Mouse (Mus musculus) MEL (cell line): ENCODE measurements at regions not wholly inside any gene's neighbourhood (a gene's known extent, or its start where the extent isn't known, plus 50 kb on each side); places are given as distances from the start of the nearest gene placed in this dataset.

Source experiments
- DNase-seq: peaks from one replicate; pipeline ENCODE4 v3.0.0; 2011; ENCODE audit warnings: low read depth, low spot score
- H3K27ac ChIP-seq: 2 replicates; pipeline ENCODE4 v1.5.1; 2012; ENCODE audit warnings: low read depth, mild to moderate bottlenecking, control low read depth, low read length, moderate library complexity; ENCODE audit not compliant: control insufficient read depth
- H3K27me3 ChIP-seq, 2 experiments: fragments of 150-350 bp in 1 of 2; sonication (generic) in 1 of 2; 2 replicates each; pipeline ENCODE4 v1.6.1; 2012; ENCODE audit warnings: low read length in 2 of 2, mild to moderate bottlenecking in 2 of 2, improper control_type of control experiment in 1 of 2, moderate library complexity in 1 of 2; ENCODE audit not compliant: insufficient read depth in 2 of 2, control insufficient read depth in 1 of 2
- H3K36me3 ChIP-seq, 2 experiments: 2 replicates each; pipeline ENCODE4 v1.6.1; 2012 to 2014; ENCODE audit warnings: low read length in 2 of 2, improper control_type of control experiment in 1 of 2, inconsistent platforms in 1 of 2, mild to moderate bottlenecking in 1 of 2; ENCODE audit not compliant: insufficient read depth in 2 of 2, control insufficient read depth in 1 of 2
- H3K4me1 ChIP-seq, 2 experiments: fragments of 150-350 bp in 1 of 2; sonication (generic) in 1 of 2; 2 replicates each; pipeline ENCODE4 v1.6.1; 2012; ENCODE audit warnings: low read length in 2 of 2, improper control_type of control experiment in 1 of 2, mild to moderate bottlenecking in 1 of 2; ENCODE audit not compliant: insufficient read depth in 2 of 2, control insufficient read depth in 1 of 2
- H3K4me3 ChIP-seq, 2 experiments: fragments of 150-350 bp in 1 of 2; sonication (generic) in 1 of 2; 2 replicates each; pipeline ENCODE4 v1.5.1; 2012; ENCODE audit warnings: low read depth in 2 of 2, low read length in 2 of 2, mild to moderate bottlenecking in 2 of 2, moderate library complexity in 2 of 2, control low read depth in 1 of 2, improper control_type of control experiment in 1 of 2; ENCODE audit not compliant: control insufficient read depth in 1 of 2, insufficient read depth in 1 of 2
- H3K79me2 ChIP-seq: 2 replicates; pipeline ENCODE4 v1.6.1; 2012; ENCODE audit warnings: mild to moderate bottlenecking, low read length, moderate library complexity; ENCODE audit not compliant: control insufficient read depth, poor library complexity, insufficient read depth
- H3K9ac ChIP-seq: 2 replicates; pipeline ENCODE4 v1.6.1; 2012; ENCODE audit warnings: low read depth, mild to moderate bottlenecking, control low read depth, low read length, moderate library complexity; ENCODE audit not compliant: control insufficient read depth, poor library complexity, severe bottlenecking
- H3K9me3 ChIP-seq: fragments of 150-350 bp; sonication (generic); replicated peaks from 2 replicates; pipeline ENCODE4 v1.6.1; 2012; ENCODE audit warnings: mild to moderate bottlenecking, low read length, improper control_type of control experiment, moderate library complexity; ENCODE audit not compliant: insufficient read depth
- BHLHE40 ChIP-seq: IDR thresholded peaks from 2 replicates; pipeline ENCODE4 v1.6.1; 2012; ENCODE audit warnings: low read depth, mild to moderate bottlenecking, inconsistent platforms, low read length, improper control_type of control experiment, borderline replicate concordance
- CHD1 ChIP-seq: IDR thresholded peaks from 2 replicates; pipeline ENCODE4 v1.6.1; 2012; ENCODE audit warnings: low read depth, mild to moderate bottlenecking, inconsistent platforms, low read length, improper control_type of control experiment
- CTCF ChIP-seq, 3 experiments: IDR thresholded peaks in 2 of 3; conservative IDR thresholded peaks in 1 of 3; 2 replicates each; pipeline ENCODE4 v1.5.1; 2011 to 2012; ENCODE audit warnings: low read length in 3 of 3, low read depth in 2 of 3, mild to moderate bottlenecking in 2 of 3, improper control_type of control experiment in 1 of 3, inconsistent platforms in 1 of 3, mixed read lengths in 1 of 3, moderate library complexity in 1 of 3; ENCODE audit not compliant: control insufficient read depth in 1 of 3, insufficient read depth in 1 of 3, poor library complexity in 1 of 3, severe bottlenecking in 1 of 3
- E2F4 ChIP-seq: IDR thresholded peaks from 2 replicates; pipeline ENCODE4 v1.6.1; 2011; ENCODE audit warnings: low read depth, low read length, improper control_type of control experiment, borderline replicate concordance
- ETS1 ChIP-seq: IDR thresholded peaks from 2 replicates; pipeline ENCODE4 v1.6.1; 2012; ENCODE audit warnings: low read depth, mild to moderate bottlenecking, inconsistent platforms, low read length, improper control_type of control experiment, moderate library complexity
- HCFC1 ChIP-seq: IDR thresholded peaks from 2 replicates; pipeline ENCODE4 v1.6.1; 2012; ENCODE audit warnings: low read depth, mild to moderate bottlenecking, inconsistent platforms, low read length, improper control_type of control experiment, moderate library complexity
- JUND ChIP-seq: IDR thresholded peaks from 2 replicates; pipeline ENCODE4 v1.6.1; 2011; ENCODE audit warnings: low read depth, mild to moderate bottlenecking, improper control_type of control experiment, low read length
- KAT2A ChIP-seq: conservative IDR thresholded peaks from 2 replicates; pipeline ENCODE4 v1.6.1; 2012; ENCODE audit warnings: low read depth, low read length, improper control_type of control experiment, inconsistent platforms
- MAFK ChIP-seq: IDR thresholded peaks from 2 replicates; pipeline ENCODE4 v1.6.1; 2011; ENCODE audit warnings: low read depth, mild to moderate bottlenecking, low read length, improper control_type of control experiment, borderline replicate concordance
- MAZ ChIP-seq: IDR thresholded peaks from 2 replicates; pipeline ENCODE4 v1.6.1; 2012; ENCODE audit warnings: low read depth, mild to moderate bottlenecking, inconsistent platforms, low read length, improper control_type of control experiment
- MEF2A ChIP-seq: IDR thresholded peaks from 2 replicates; pipeline ENCODE4 v1.6.1; 2014; ENCODE audit warnings: low read depth, mild to moderate bottlenecking, inconsistent platforms, low read length, improper control_type of control experiment; ENCODE audit not compliant: poor library complexity, insufficient replicate concordance, severe bottlenecking; ENCODE audit errors: extremely low read depth
- MYC ChIP-seq: IDR thresholded peaks from 2 replicates; pipeline ENCODE4 v1.6.1; 2011; ENCODE audit warnings: low read depth, mild to moderate bottlenecking, low read length, improper control_type of control experiment, moderate library complexity
- NELFE ChIP-seq: IDR thresholded peaks from 2 replicates; pipeline ENCODE4 v1.6.1; 2011; ENCODE audit warnings: low read depth, low read length, improper control_type of control experiment
- POLR2A ChIP-seq, 2 experiments: IDR thresholded peaks; 2 replicates each; pipeline ENCODE4 v1.6.1; 2011 to 2012; ENCODE audit warnings: low read length in 2 of 2, mild to moderate bottlenecking in 2 of 2, control low read depth in 1 of 2, improper control_type of control experiment in 1 of 2, low read depth in 1 of 2, moderate library complexity in 1 of 2; ENCODE audit not compliant: control insufficient read depth in 1 of 2, insufficient read depth in 1 of 2, poor library complexity in 1 of 2
- RAD21 ChIP-seq: IDR thresholded peaks from 2 replicates; pipeline ENCODE4 v1.6.1; 2011; ENCODE audit warnings: mild to moderate bottlenecking, low read depth, low read length, improper control_type of control experiment
- RCOR1 ChIP-seq: IDR thresholded peaks from 2 replicates; pipeline ENCODE4 v1.6.1; 2012; ENCODE audit warnings: low read depth, mild to moderate bottlenecking, inconsistent platforms, low read length, improper control_type of control experiment
- SIN3A ChIP-seq: IDR thresholded peaks from 2 replicates; pipeline ENCODE4 v1.6.1; 2012; ENCODE audit warnings: low read length, improper control_type of control experiment, inconsistent platforms
- TAL1 ChIP-seq: IDR thresholded peaks from 2 replicates; pipeline ENCODE4 v1.6.1; 2012; ENCODE audit warnings: mild to moderate bottlenecking, inconsistent platforms, low read length, moderate library complexity, mixed read lengths
- TBP ChIP-seq: IDR thresholded peaks from 2 replicates; pipeline ENCODE4 v1.8.0; 2011; ENCODE audit warnings: low read depth, low read length, improper control_type of control experiment
- TCF12 ChIP-seq: IDR thresholded peaks from 2 replicates; pipeline ENCODE4 v1.6.1; 2014; ENCODE audit warnings: low read depth, mild to moderate bottlenecking, inconsistent platforms, low read length, improper control_type of control experiment, moderate library complexity
- UBTF ChIP-seq: IDR thresholded peaks from 2 replicates; pipeline ENCODE4 v1.6.1; 2012; ENCODE audit warnings: low read depth, mild to moderate bottlenecking, inconsistent platforms, low read length, improper control_type of control experiment, moderate library complexity, borderline replicate concordance; ENCODE audit not compliant: insufficient read depth
- ZC3H11A ChIP-seq: IDR thresholded peaks from 2 replicates; pipeline ENCODE4 v1.6.1; 2012; ENCODE audit warnings: low read depth, mild to moderate bottlenecking, inconsistent platforms, low read length, improper control_type of control experiment
- ZKSCAN1 ChIP-seq: IDR thresholded peaks from 2 replicates; pipeline ENCODE4 v1.6.1; 2012; ENCODE audit warnings: low read depth, mild to moderate bottlenecking, inconsistent platforms, low read length, improper control_type of control experiment, moderate library complexity

- H3K4me3 ChIP-seq, result no peak overlapping the region
- no peaks in the 10 kb centered on the region for H3K9me3 ChIP-seq
- no peak for DNase-seq
- H3K4me1 ChIP-seq, result no peaks in the 10 kb centered on the region
- no peaks in the 10 kb centered on the region for H3K79me2 ChIP-seq
- H3K27me3 ChIP-seq, result no peaks in the 10 kb centered on the region
- H3K9ac ChIP-seq, result no peak overlapping the region
- no peaks in the 10 kb centered on the region for H3K36me3 ChIP-seq
- no peak overlapping the region for H3K27ac ChIP-seq
- TF ChIP-seq TCF12 (no peak), POLR2A (IDR thresholded peaks at IDR 0.05; ENCODE audit: control insufficient read depth in 1 of 2, insufficient read depth in 1 of 2, low read depth in 1 of 2, low read length in 2 of 2, poor library complexity in 1 of 2) (no peak), NELFE (no peak), CHD1 (no peak), UBTF (no peak), MEF2A (no peak), RAD21 (no peak), SIN3A (no peak), RCOR1 (no peak), JUND (no peak), CTCF (IDR thresholded peaks at IDR 0.05 in 2 of 3, conservative IDR thresholded peaks at IDR 0.05 in 1 of 3; ENCODE audit: control insufficient read depth in 1 of 3, insufficient read depth in 1 of 3, low read depth in 2 of 3, low read length in 3 of 3, poor library complexity in 1 of 3, severe bottlenecking in 1 of 3) (no peak), HCFC1 (no peak), ETS1 (no peak), ZC3H11A (no peak), MYC (no peak)
- TF ChIP-seq, all 39 proteins: peak for 0
Measured at GRCm38 (mm10) chr5:144621967-144622366, 76.3 kb downstream of the Nptx2 start.

DNA sequence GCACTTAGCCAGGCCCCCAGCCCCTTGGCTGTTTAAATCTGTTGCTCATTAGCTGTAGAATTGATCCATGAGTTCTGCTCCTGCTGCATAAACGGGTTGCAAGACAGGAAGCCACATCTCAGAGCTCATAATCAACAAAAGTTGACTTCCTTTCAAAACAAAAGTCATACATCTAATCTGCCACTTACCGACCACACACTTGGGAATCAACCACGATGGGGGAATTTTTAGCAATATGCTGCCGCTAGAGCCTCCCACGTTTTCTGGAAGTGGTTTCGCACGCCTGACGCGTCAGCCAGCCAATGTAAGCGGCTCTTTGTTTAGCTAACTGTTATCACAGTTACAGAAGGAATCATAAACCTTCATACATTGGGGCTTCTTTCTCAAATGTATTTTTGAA, 77.7 kb downstream of the Nptx2 start:
- H3K27ac ChIP-seq, result no peak overlapping the region
- H3K9me3 ChIP-seq, result no peaks in the 10 kb centered on the region
- H3K36me3 ChIP-seq, result no peaks in the 10 kb centered on the region
- TF ChIP-seq HCFC1 (no peak), BHLHE40 (no peak), RAD21 (no peak), MYC (no peak), MEF2A (no peak), POLR2A (IDR thresholded peaks at IDR 0.05; ENCODE audit: control insufficient read depth in 1 of 2, insufficient read depth in 1 of 2, low read depth in 1 of 2, low read length in 2 of 2, poor library complexity in 1 of 2) (no peak), TAL1 (no peak), MAZ (no peak), MAFK (no peak), UBTF (no peak), KAT2A (no peak), ETS1 (no peak), E2F4 (no peak), ZKSCAN1 (no peak), TBP (no peak)
- H3K27me3 ChIP-seq, result no peaks in the 10 kb centered on the region
- no peaks in the 10 kb centered on the region for H3K79me2 ChIP-seq
- no peak overlapping the region for H3K9ac ChIP-seq
- no peak for DNase-seq
- H3K4me3 ChIP-seq, result no peak overlapping the region
- no peaks in the 10 kb centered on the region for H3K4me1 ChIP-seq
